Mouse (Mus musculus) lung, postnatal 0 days (tissue): Measurements from ENCODE around the gene Itgb6. TPM values are rescaled to one million over a fixed set of nuclear protein-coding genes. Genes with fewer than 3 reads are reported as not detected.

Source experiments
- ATAC-seq: fragments of 200-750 bp; cut with Nextera tagmentation; 2 replicates; pipeline ENCODE4 v1.8.0; 2017; ENCODE audit warnings: moderate library complexity
- DNase-seq: peaks from one replicate; pipeline ENCODE4 v3.0.0-alpha.2; 2016; ENCODE audit warnings: low spot score
- H3K27ac ChIP-seq: fragments of 300-500 bp; sonication (generic); 2 replicates; pipeline ENCODE4 v1.5.1; 2014; ENCODE audit warnings: antibody characterized with exemption, mild to moderate bottlenecking, low read length, mixed read lengths
- H3K27me3 ChIP-seq: fragments of 300-500 bp; sonication (generic); replicated peaks from 2 replicates; pipeline ENCODE4 v1.6.1; 2014; ENCODE audit warnings: low read length, mixed read lengths; ENCODE audit not compliant: insufficient read depth
- H3K36me3 ChIP-seq: fragments of 300-500 bp; sonication (generic); 2 replicates; pipeline ENCODE4 v1.6.1; 2014; ENCODE audit warnings: low read length, mixed read lengths; ENCODE audit not compliant: insufficient read depth
- H3K4me1 ChIP-seq: fragments of 300-500 bp; sonication (generic); 2 replicates; pipeline ENCODE4 v1.6.1; 2014; ENCODE audit warnings: antibody characterized with exemption, low read depth, low read length, mixed read lengths; ENCODE audit not compliant: insufficient read depth
- H3K4me2 ChIP-seq: fragments of 300-500 bp; sonication (generic); replicated peaks from 2 replicates; pipeline ENCODE4 v1.6.1; 2014; ENCODE audit warnings: low read depth, mild to moderate bottlenecking, low read length, moderate library complexity, mixed read lengths
- H3K4me3 ChIP-seq: fragments of 300-500 bp; sonication (generic); 2 replicates; pipeline ENCODE4 v1.5.1; 2014; ENCODE audit warnings: low read depth, low read length
- H3K9ac ChIP-seq: fragments of 300-500 bp; sonication (generic); replicated peaks from 2 replicates; pipeline ENCODE4 v1.6.1; 2014; ENCODE audit warnings: low read depth, mild to moderate bottlenecking
- H3K9me3 ChIP-seq: fragments of 300-500 bp; sonication (generic); 2 replicates; pipeline ENCODE4 v1.6.1; 2016; ENCODE audit warnings: low read length, mixed read lengths
- CTCF ChIP-seq: IDR thresholded peaks from 2 replicates; pipeline ENCODE4 v1.5.1; 2016; ENCODE audit warnings: antibody characterized with exemption, mild to moderate bottlenecking
- EP300 ChIP-seq: IDR thresholded peaks from 2 replicates; pipeline ENCODE4 v1.6.1; 2016; ENCODE audit warnings: antibody characterized with exemption, mild to moderate bottlenecking, control low read depth
- WGBS: fragments of 180-500 bp; shearing (Covaris S2); extraction: QIAGEN DNeasy Blood & Tissue Kit; methylation state at CpG from one replicate; pipeline ENCODE4 v1.1.7; 2014; 5-methylcytosine and 5-hydroxymethylcytosine counted together
- polyA plus RNA-seq: library from polyadenylated mRNA; unstranded; fragments of >200 nt; fragmentation: Nextera tagmentation; extraction: Ambion mirVana; gene quantifications from 2 replicates; pipeline ENCODE4 v1.2.1, GENCODE M21; 2015

The Itgb6 gene
- polyA plus RNA-seq, 1 experiment from 2014 or later: 19.2 TPM

DNA sequence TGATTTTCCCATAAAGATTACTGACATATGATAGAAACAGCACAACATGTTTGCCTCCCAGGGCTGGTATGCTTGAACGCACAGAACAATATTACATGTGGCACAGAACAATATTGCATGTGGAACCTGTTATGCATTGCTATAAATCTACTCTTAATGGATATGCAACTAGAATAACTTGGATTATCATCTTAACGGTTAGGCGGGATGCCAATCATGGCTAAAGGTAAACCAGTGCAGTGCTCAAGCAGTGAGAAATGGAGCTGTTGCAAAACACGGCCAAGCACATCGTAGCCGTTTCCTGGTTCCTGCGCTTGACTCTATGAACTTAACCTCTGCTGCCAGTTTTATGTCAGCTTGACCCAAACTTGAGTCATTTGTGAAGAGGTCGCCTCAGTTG lies 171.9 kb downstream of the Itgb6 start:
- H3K36me3 ChIP-seq: no peaks in the 10 kb centered on the region
- WGBS: 92% methylated on average over 8 of the region's 8 CpGs
- DNase-seq: no peak
- 0 out of 2 replicates have a peak, but pooled peaks cover 2% of the 10 kb centered on the region for H3K4me1 ChIP-seq
- H3K9me3 ChIP-seq: no peaks in the 10 kb centered on the region
- no peak overlapping the region for H3K9ac ChIP-seq
- H3K27me3 ChIP-seq: no peaks in the 10 kb centered on the region
- H3K27ac ChIP-seq: no peak overlapping the region
- no peak overlapping the region for H3K4me2 ChIP-seq
- no peak overlapping the region for H3K4me3 ChIP-seq
- ATAC-seq: no peak
- TF ChIP-seq EP300 (no peak), CTCF (no peak)

DNA sequence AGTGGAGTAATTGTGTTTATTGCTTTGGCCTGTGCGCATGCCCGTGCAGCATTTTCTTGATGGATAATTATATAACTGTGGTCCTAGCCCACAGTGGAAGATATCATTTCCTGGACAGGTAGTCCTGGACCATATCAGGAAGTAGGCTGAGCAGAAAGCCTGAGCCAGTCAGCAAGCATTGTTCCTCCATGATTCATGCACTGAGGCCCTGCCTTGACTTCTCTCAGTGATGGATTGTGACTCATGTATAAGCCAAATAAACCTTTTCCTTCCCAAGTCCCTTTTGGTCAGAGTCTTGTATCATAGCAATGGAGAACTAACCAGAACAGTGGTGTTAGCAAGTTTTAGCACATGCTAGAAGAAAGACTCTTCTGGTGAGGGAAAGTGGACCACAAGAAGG lies 172.6 kb downstream of the Itgb6 start:
- Histone ChIP-seq H3K27ac (no peak overlapping the region), H3K9me3 (no peaks in the 10 kb centered on the region), H3K9ac (no peak overlapping the region), H3K4me2 (no peak overlapping the region), H3K4me1 (0 out of 2 replicates have a peak, but pooled peaks cover 2% of the 10 kb centered on the region), H3K36me3 (no peaks in the 10 kb centered on the region), H3K27me3 (no peaks in the 10 kb centered on the region), H3K4me3 (no peak overlapping the region)
- WGBS: 89% methylated on average over 2 of the region's 2 CpGs
- ATAC-seq (no peak), DNase-seq (no peak)
- TF ChIP-seq CTCF (no peak), EP300 (no peak)

Other genes with a start within 250 kb of the Itgb6 start
- 1.4 and 1.6 TPM in 2 replicates for gene Pla2r1, start 169.3 kb downstream of the Itgb6 start, polyA plus RNA-seq
- gene Rbms1, start 240.5 kb upstream of the Itgb6 start, polyA plus RNA-seq: 156 and 168 TPM in 2 replicates